Mouse (Mus musculus): ENCODE results near the gene Gse1. TPM values are rescaled to one million over a fixed set of nuclear protein-coding genes. Genes with fewer than 3 reads are reported as not detected.

Gene Gse1
- total RNA-seq, 4 experiments from 2014 or later, result 71.5 to 78.0 (median 73.1) TPM

Small RNAs within 50 kb of the gene (microRNA-seq; reads per million reads assigned to microRNA genes)
- 0 reads per million in 2 experiments for gene Gm22715
- 2.1 to 3.3 reads per million in 2 experiments for gene Mir7687

Other genes with a start within 250 kb of the Gse1 start
- 1 to 10 TPM; 2.3 to 2.9 (median 2.5) TPM for gene Crispld2, start 236.0 kb upstream of the Gse1 start, total RNA-seq (2022)
- 10 to 100 TPM; 26.3 to 44.6 (median 34.0) TPM for gene Zdhhc7, start 127.0 kb upstream of the Gse1 start, total RNA-seq (2022)
- 100 to 1,000 TPM; 219 to 271 (median 241) TPM for gene 6430548M08Rik, start 114.3 kb upstream of the Gse1 start, total RNA-seq (2022)
- gene Fam92b, start 51.0 kb upstream of the Gse1 start, total RNA-seq (2022), result 1 to 10 TPM in 2 of 4 experiments, under 1 TPM in 2; 0.48 to 1.9 (median 0.86) TPM

All from left cerebral cortex, adult 8-10 months (tissue).